Mouse (Mus musculus): ENCODE measurements around the gene Dtx3.

DNA sequence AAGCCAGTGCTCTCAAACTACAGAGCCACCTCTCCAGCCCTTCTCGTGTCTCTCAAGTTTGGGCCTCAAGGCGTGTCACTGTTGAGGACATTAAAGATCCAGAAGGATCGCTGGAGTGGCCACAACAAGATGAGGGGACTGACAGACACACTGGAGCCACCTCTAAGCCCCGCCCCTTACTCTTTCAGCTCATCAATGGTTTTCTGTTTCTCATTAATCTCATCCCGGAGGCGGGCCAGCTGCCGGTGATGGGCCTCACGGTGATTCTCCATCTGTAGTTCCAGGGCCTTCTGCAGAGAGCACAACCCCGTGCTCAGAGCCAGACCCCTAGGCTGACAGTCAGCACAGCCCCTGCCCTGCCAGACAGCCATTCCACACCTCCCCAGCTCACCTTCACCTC is 41.0 kb upstream of the Dtx3 start:
- TF ChIP-seq POLR2A (IDR thresholded peaks at IDR 0.05; ENCODE audit: borderline replicate concordance, insufficient read depth, low read length) (no peak), CTCF (IDR thresholded peaks at IDR 0.05; ENCODE audit: borderline replicate concordance, insufficient read depth, low read depth, low read length) (no peak)
